Mouse (Mus musculus) gastrocnemius, postnatal 14 days (tissue): ENCODE measurements around the gene Park7. TPM values are rescaled to one million over a fixed set of nuclear protein-coding genes. Genes with fewer than 3 reads are reported as not detected.

ENCODE experiments used
- DNase-seq: peaks from one replicate; pipeline ENCODE4 v3.0.0; 2021; ENCODE audit warnings: mixed read lengths
- intact Hi-C: fragments of 180-260 bp; cut with DNase I; formaldehyde crosslinking; loops from one replicate; pipeline ENCODE4 v1.15.1; 2025; ENCODE audit warnings: low total_unique reads
- total RNA-seq, 2 experiments: library from RNA; stranded (reverse); gene quantifications; 2 replicates each; pipeline ENCODE4 v1.2.3; 2021

Gene Park7
- total RNA-seq, 2 experiments from 2014 or later, result 642 to 667 TPM

DNA sequence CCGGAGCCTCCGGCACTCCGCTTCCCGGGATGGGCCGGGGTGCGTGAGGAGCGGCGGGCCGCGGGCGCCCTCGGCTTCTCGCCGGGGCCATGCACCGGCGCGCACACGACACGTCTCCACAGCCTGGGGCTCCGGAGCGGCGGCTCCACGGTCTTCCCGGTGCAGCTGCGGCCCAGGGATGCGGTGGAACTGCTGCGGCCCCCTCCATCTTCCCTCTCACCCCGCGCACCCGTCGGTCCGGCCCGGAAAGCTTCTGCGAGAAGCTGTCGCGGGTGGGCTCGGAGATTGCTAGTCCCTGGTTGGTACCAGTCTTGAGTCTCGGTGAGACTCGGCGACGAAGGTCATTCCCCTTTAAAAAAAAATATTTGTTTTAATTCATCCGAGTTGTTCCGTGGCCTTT, 58.9 kb downstream of the Park7 start:
- intact Hi-C loops, result no loop called here

DNA sequence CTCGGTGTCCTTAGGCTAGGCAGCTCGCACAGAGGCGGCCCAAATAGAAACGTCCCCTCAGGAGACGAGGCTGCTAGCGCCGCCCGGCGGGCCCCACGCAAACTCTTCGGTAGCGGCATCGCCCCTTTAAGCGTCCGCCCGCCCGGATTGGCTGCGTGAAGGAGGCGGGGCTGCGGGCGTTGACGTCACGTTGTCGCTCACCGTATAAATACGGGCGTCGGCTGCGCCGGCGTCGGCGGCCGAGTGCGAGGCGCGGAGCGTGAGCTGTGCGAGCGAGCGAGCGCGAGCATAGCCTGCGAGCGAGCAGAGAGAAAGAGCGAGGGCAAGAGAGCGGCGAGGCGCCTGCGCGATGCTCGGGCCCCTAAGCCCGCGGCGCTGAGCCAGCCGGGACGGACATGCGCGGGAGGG, 59.4 kb downstream of the Park7 start:
- intact Hi-C loops, result loop anchor here (5.0 kb wide), 2 partner anchors 42 to 193 kb away; no protein-coding TSS in a partner anchor
- peak; percentile 97 for DNase-seq

More for the DNA sequence above, 58.9 kb downstream of the Park7 start:
- no peak for DNase-seq

DNA sequence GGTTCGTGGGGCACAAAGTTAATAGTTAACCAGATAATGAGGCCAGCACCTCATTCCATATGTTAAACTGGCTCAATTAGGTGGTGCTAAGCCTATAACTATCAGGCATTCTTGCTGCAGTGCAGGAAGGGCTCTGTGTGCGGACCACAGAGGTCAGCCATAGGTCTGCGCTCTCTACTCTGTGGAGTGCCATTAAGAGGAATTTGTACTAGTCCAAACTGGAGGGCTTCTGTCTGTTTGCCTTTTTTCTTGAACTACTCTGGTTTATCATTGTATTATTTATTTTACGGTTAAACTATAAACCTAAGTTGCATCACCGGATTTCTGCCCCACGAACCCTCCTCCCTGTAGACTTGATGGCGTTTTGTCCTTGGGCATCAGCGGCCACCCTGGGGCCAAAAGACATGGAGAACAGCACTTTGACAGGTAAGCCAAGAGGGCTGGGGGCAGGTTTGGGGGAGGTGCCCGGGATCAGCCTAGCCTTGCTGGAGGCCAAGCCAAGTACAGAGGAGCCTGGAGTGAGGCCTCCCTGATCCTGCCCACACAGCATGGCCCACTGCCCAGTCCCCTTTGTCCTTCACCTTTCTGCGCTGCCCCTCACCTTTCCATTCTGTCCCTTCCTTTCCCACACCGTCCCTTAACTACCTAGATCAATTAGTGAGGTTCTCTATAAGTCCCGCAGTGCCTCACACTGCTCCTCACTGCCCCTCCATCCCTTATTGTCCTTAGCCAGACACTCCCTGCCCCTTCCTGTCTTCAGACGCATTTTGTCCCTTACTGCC, 60.4 kb downstream of the Park7 start, which contains the start of gene Errfi1:
Gene Errfi1, plus strand, starts transcription at position 240 of the 782 bp plus-strand sequence.
- intact Hi-C loops, result loop anchor here (5.0 kb wide), 2 partner anchors 43 to 192 kb away; no protein-coding TSS in a partner anchor

DNA sequence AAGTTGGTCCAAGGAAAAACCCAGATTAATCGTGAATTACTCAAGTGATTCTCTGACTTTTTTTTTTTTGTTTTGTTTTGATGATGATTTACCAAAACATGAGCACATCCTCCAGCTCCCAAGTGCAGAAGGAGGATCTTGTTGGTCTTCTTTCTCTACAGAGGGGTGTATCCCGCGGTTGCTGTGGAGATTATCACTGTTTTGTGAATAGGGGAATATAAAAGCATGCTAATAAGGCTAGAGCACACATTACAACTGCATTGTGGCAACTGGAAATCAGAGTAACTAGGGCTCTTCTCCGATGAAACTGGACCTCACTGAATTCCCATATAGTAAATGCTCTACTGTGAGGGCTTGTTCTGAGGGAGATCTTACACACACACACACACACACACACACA, 61.8 kb downstream of the Park7 start:
- DNase-seq, result no peak
- intact Hi-C loops, result loop anchor here (5.0 kb wide), 2 partner anchors 45 to 190 kb away; no protein-coding TSS in a partner anchor

More for the DNA sequence above, 60.4 kb downstream of the Park7 start, which contains the start of gene Errfi1:
- DNase-seq, result no peak

DNA sequence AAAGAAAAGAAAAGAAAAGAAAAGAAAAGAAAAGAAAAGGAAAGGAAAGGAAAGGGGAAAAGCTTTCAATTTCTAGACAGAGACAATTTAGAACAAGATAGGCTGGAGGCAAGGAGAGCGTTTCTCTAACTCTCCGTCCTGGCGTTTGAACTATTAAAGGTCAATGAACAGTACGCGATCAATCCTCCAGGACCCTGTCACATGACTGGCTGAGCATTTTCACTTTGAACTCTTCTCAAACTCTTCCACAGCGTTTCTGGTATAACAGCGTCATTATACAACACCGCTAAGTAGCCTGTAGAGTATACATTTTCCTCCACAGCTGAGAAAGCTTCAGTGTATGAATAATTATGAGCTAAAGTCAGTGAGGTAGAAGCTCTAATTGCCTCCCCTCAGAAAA, 62.2 kb downstream of the Park7 start:
- intact Hi-C loops, result loop anchor here (5.0 kb wide), 2 partner anchors 45 to 190 kb away; no protein-coding TSS in a partner anchor
- DNase-seq, result no peak

DNA sequence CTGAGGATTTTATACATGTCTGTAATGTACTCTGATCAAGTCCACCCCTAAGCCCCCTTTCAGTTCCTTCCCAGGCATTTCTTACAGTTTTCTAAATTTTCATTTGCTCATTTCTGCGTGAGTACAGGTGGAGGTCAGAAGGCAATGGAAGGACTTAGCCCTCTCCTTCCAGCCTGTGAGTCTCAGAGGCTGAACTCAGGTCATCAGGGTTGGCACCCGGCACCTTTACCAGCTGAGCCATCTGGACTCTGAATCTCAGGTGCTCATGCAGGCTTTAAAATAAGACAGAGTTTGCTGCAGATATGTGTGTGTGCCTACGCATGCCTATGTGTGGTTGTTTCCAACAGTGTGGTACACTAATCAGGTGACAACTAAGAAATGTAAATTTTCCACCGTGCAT, 63.3 kb downstream of the Park7 start:
- intact Hi-C loops, result loop anchor here (5.0 kb wide), 2 partner anchors 46 to 189 kb away; no protein-coding TSS in a partner anchor
- no peak for DNase-seq

DNA sequence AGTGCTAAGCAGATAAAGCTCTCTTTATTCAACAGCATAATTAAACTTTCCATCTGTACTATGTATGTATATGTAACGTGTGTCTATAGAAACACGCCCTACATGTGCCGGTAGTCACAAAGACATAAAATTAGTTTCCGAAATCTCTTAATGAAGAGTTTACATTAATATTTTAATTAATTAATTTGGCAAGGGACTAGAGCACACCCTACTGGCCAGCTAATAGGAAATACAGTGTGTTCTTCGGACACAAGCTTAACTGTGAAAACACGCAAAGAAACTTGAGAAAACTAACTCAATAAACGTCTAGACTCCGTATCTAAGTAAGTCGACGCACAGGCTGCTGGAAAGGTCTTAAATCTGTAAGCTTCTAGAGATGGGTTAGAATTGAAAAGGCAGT, 64.3 kb downstream of the Park7 start:
- intact Hi-C loops, result loop anchor here (5.0 kb wide), 2 partner anchors 47 to 188 kb away; no protein-coding TSS in a partner anchor
- DNase-seq, result no peak

Other genes with a start within 250 kb of the Park7 start
- gene Errfi1, start 60.5 kb downstream of the Park7 start, total RNA-seq, result 10 to 100 TPM; 17.0 to 34.2 TPM
- under 1 TPM; 0.16 to 0.22 TPM for gene Tnfrsf9, start 125 bp upstream of the Park7 start, total RNA-seq
- gene Uts2, start 82.7 kb upstream of the Park7 start, total RNA-seq, result not detected
- gene Per3, start 130.2 kb upstream of the Park7 start, total RNA-seq, result 1 to 10 TPM; 8.2 to 8.8 TPM
- 10 to 100 TPM; 51.0 to 54.1 TPM for gene Vamp3, start 143.5 kb upstream of the Park7 start, total RNA-seq
- not detected for gene Gm13090, start 175.1 kb upstream of the Park7 start, total RNA-seq